Mouse (Mus musculus) lung, postnatal 0 days (tissue): ENCODE measurements around the gene Cd200r4. TPM values are rescaled to one million over a fixed set of nuclear protein-coding genes. Genes with fewer than 3 reads are reported as not detected.
"Not testable (repeated sequence)": the region's sequence is repeated elsewhere in the genome, so short reads cannot be mapped to it uniquely, and the experiment has no call there.

ENCODE experiments used
- ATAC-seq: fragments of 200-750 bp; cut with Nextera tagmentation; 2 replicates; pipeline ENCODE4 v1.8.0; 2017; ENCODE audit warnings: moderate library complexity
- DNase-seq: peaks from one replicate; pipeline ENCODE4 v3.0.0-alpha.2; 2016; ENCODE audit warnings: low spot score
- H3K27ac ChIP-seq: fragments of 300-500 bp; sonication (generic); 2 replicates; pipeline ENCODE4 v1.5.1; 2014; ENCODE audit warnings: antibody characterized with exemption, mild to moderate bottlenecking, low read length, mixed read lengths
- H3K27me3 ChIP-seq: fragments of 300-500 bp; sonication (generic); replicated peaks from 2 replicates; pipeline ENCODE4 v1.6.1; 2014; ENCODE audit warnings: low read length, mixed read lengths; ENCODE audit not compliant: insufficient read depth
- H3K36me3 ChIP-seq: fragments of 300-500 bp; sonication (generic); 2 replicates; pipeline ENCODE4 v1.6.1; 2014; ENCODE audit warnings: low read length, mixed read lengths; ENCODE audit not compliant: insufficient read depth
- H3K4me1 ChIP-seq: fragments of 300-500 bp; sonication (generic); 2 replicates; pipeline ENCODE4 v1.6.1; 2014; ENCODE audit warnings: antibody characterized with exemption, low read depth, low read length, mixed read lengths; ENCODE audit not compliant: insufficient read depth
- H3K4me2 ChIP-seq: fragments of 300-500 bp; sonication (generic); replicated peaks from 2 replicates; pipeline ENCODE4 v1.6.1; 2014; ENCODE audit warnings: low read depth, mild to moderate bottlenecking, low read length, moderate library complexity, mixed read lengths
- H3K4me3 ChIP-seq: fragments of 300-500 bp; sonication (generic); 2 replicates; pipeline ENCODE4 v1.5.1; 2014; ENCODE audit warnings: low read depth, low read length
- H3K9ac ChIP-seq: fragments of 300-500 bp; sonication (generic); replicated peaks from 2 replicates; pipeline ENCODE4 v1.6.1; 2014; ENCODE audit warnings: low read depth, mild to moderate bottlenecking
- H3K9me3 ChIP-seq: fragments of 300-500 bp; sonication (generic); 2 replicates; pipeline ENCODE4 v1.6.1; 2016; ENCODE audit warnings: low read length, mixed read lengths
- CTCF ChIP-seq: IDR thresholded peaks from 2 replicates; pipeline ENCODE4 v1.5.1; 2016; ENCODE audit warnings: antibody characterized with exemption, mild to moderate bottlenecking
- EP300 ChIP-seq: IDR thresholded peaks from 2 replicates; pipeline ENCODE4 v1.6.1; 2016; ENCODE audit warnings: antibody characterized with exemption, mild to moderate bottlenecking, control low read depth
- WGBS: fragments of 180-500 bp; shearing (Covaris S2); extraction: QIAGEN DNeasy Blood & Tissue Kit; methylation state at CpG from one replicate; pipeline ENCODE4 v1.1.7; 2014; 5-methylcytosine and 5-hydroxymethylcytosine counted together
- polyA plus RNA-seq: library from polyadenylated mRNA; unstranded; fragments of >200 nt; fragmentation: Nextera tagmentation; extraction: Ambion mirVana; gene quantifications from 2 replicates; pipeline ENCODE4 v1.2.1, GENCODE M21; 2015

Gene Cd200r4
- polyA plus RNA-seq, 1 experiment from 2014 or later = 0.75 TPM

DNA sequence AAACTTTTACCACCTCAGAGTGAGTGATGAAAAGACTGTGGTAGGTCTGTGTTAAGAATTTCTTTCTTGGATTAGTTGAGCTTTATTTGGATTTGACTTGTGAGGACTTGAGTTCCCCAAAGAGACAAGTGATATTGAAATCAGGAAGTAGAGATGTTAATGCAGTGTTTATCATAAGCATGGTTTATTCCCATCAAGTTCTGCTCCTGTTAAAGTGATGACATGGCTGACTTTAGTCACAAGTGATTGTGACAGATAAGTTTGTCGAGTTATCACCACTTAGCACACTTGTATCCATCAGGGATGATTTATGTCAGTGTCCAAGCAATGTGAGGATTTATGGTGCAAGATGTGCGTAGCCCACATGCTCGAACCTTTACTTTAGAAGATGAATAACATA lies 20.8 kb downstream of the Cd200r4 start:
- Histone ChIP-seq H3K4me3 (no peak overlapping the region), H3K4me1 (no peaks in the 10 kb centered on the region), H3K27me3 (no peaks in the 10 kb centered on the region), H3K36me3 (no peaks in the 10 kb centered on the region), H3K9me3 (no peaks in the 10 kb centered on the region), H3K9ac (no peak overlapping the region), H3K27ac (no peak overlapping the region), H3K4me2 (no peak overlapping the region)
- DNase-seq (no peak), ATAC-seq (no peak)
- TF ChIP-seq EP300 (no peak), CTCF (no peak)
- 40% methylated on average over 3 of the region's 3 CpGs for WGBS

DNA sequence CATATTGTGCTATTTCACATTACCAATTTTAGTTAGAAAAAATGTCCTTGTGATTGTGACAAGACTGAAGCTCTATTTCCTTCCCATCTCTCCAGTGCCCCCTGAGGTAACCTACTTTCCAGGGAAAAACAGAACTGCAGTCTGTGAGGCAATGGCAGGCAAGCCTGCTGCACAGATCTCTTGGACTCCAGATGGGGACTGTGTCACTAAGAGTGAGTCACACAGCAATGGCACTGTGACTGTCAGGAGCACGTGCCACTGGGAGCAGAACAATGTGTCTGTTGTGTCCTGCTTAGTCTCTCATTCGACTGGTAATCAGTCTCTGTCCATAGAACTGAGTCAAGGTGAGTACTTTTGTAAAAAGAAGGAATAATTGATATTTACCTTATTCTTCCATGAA lies 21.7 kb downstream of the Cd200r4 start:
- ATAC-seq, H3K4me2 ChIP-seq, H3K9me3 ChIP-seq, H3K9ac ChIP-seq, H3K27ac ChIP-seq, H3K27me3 ChIP-seq, H3K36me3 ChIP-seq, H3K4me3 ChIP-seq, H3K4me1 ChIP-seq, DNase-seq: not testable (repeated sequence)
- 29% methylated on average over 2 of the region's 2 CpGs for WGBS

DNA sequence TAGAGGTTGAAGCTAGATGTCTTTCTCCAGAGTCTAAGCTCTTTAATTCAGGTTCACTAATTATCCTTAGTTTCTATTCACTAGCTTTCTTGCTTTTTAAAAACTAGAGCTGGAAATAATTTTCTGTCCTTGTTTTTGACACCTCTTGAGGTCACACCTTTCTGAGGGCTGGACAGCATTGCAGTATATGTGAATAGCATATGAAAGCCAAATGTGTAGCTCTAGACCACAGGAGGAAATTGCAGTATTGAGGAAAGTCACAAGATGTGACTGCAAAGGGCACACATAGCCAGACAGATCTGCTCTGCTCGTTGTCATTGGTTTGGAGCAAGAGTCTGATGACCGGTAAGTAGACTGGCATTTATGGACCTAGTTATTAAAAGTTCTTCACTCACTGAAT lies 55.3 kb downstream of the Cd200r4 start, which contains the start of gene Cd200r2:
Gene Cd200r2, plus strand, starts transcription at position 301 of the 400 bp plus-strand sequence.
- TF ChIP-seq CTCF (no peak), EP300 (no peak)
- DNase-seq (no peak), ATAC-seq (no peak)
- H3K27me3 ChIP-seq = no peaks in the 10 kb centered on the region
- no peaks in the 10 kb centered on the region for H3K9me3 ChIP-seq
- H3K4me1 ChIP-seq = no peaks in the 10 kb centered on the region
- no peak within 1 kb of the TSS for H3K9ac ChIP-seq
- H3K36me3 ChIP-seq = no peaks in the 10 kb centered on the region
- 81% methylated on average over 2 of the region's 2 CpGs for WGBS
- H3K4me2 ChIP-seq = no peak within 1 kb of the TSS
- H3K4me3 ChIP-seq = no peak within 1 kb of the TSS
- no peak within 1 kb of the TSS for H3K27ac ChIP-seq

DNA sequence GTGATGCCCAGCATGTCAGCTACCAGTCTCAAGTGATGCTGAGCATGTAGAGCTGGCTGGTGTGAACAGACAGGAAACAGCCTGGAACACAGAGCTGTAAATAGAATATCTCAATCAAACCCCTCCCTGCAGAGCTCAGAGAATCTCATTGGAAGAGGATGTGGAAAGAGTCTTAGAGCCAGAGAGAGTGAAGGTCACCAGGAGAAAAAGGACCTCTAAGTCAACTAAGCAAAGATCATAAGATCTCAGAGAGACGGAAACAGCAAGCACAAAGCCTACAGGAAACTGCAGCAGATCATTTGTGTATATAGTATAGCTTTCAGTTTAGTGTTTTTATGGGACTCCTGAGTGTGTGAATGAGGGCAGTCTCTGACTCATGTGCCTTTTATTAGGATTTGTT lies 63.6 kb downstream of the Cd200r4 start:
- Histone ChIP-seq H3K36me3 (no peaks in the 10 kb centered on the region), H3K27ac (no peak overlapping the region), H3K9ac (no peak overlapping the region), H3K4me2 (no peak overlapping the region), H3K4me1 (no peaks in the 10 kb centered on the region), H3K27me3 (no peaks in the 10 kb centered on the region), H3K9me3 (no peaks in the 10 kb centered on the region), H3K4me3 (no peak overlapping the region)
- ATAC-seq = peak; percentile 65
- peak; percentile 41 for DNase-seq
- TF ChIP-seq CTCF = no peak
- WGBS = 18% methylated on average over 1 of the region's 1 CpGs

DNA sequence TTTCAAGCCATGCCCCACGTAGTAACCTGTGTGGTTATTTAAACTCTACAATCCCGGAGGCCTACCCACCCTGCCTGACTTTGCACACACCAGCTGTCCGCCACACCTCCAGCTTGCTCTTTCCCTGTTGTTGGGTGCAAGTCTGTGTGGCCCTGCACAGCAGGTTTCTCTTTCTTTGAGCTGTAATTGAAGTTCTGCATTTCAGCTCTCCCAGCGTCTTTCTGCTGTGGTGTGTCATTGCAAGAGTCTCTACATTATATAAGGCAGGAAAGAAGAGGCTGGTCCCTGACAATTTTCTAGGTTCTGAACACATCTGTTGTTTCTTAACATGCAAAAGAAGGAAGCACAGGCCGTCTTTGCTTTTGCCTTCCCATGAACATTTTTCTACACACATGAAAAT lies 65.1 kb downstream of the Cd200r4 start:
- Histone ChIP-seq H3K4me3 (no peak overlapping the region), H3K9me3 (no peaks in the 10 kb centered on the region), H3K27me3 (no peaks in the 10 kb centered on the region), H3K36me3 (no peaks in the 10 kb centered on the region), H3K9ac (no peak overlapping the region), H3K27ac (no peak overlapping the region), H3K4me2 (no peak overlapping the region), H3K4me1 (no peaks in the 10 kb centered on the region)
- DNase-seq (no peak), ATAC-seq (no peak)
- WGBS = 59% methylated on average over 5 of the region's 5 CpGs
- TF ChIP-seq EP300 = no peak
- no peak for TF ChIP-seq CTCF

DNA sequence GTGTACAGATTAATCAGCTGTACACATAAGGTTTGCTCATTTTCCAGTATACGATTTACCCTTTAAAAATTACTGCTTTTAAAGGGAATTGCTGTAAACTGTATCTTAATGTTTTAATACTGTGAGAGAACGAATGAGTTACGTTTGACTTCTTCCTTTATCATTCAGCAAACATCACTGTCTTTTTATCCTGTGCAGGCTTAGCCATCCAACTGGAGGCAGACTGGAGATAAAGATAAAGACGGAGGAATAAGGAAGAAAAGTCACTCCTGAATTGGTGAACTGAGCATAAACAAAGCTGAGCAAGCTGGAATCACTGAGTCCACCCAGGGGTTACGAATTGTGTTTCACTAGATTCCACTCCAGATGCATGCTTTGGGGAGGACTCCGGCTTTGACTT lies 66.1 kb downstream of the Cd200r4 start:
- Histone ChIP-seq H3K27me3 (no peaks in the 10 kb centered on the region), H3K9ac (no peak overlapping the region), H3K36me3 (no peaks in the 10 kb centered on the region), H3K4me2 (no peak overlapping the region), H3K4me1 (no peaks in the 10 kb centered on the region), H3K4me3 (no peak overlapping the region), H3K9me3 (no peaks in the 10 kb centered on the region), H3K27ac (no peak overlapping the region)
- 70% methylated on average over 6 of the region's 6 CpGs for WGBS
- TF ChIP-seq EP300 (no peak), CTCF (no peak)
- no peak for ATAC-seq
- no peak for DNase-seq

Other genes with a start within 250 kb of the Cd200r4 start
- gene Nepro, start 87.4 kb upstream of the Cd200r4 start, polyA plus RNA-seq = 3.6 and 3.7 TPM in 2 replicates
- 17.2 and 19.5 TPM in 2 replicates for gene Gtpbp8, start 65.4 kb upstream of the Cd200r4 start, polyA plus RNA-seq
- gene Cd200r1, start 46.0 kb upstream of the Cd200r4 start, polyA plus RNA-seq = 2.9 and 3.8 TPM in 2 replicates
- not detected in 2 replicates for gene Cd200r2, start 55.4 kb downstream of the Cd200r4 start, polyA plus RNA-seq
- 0.87 and 0.92 TPM in 2 replicates for gene Cd200r3, start 131.9 kb downstream of the Cd200r4 start, polyA plus RNA-seq